Mouse (Mus musculus) heart, embryonic 11.5 days (tissue): Measurements from ENCODE around the gene Alpk3. TPM values are rescaled to one million over a fixed set of nuclear protein-coding genes. Genes with fewer than 3 reads are reported as not detected.
A peak's percentile ranks its signal among the peaks of the same experiment; 100 is the strongest.

Source experiments
- ATAC-seq: fragments of 200-750 bp; cut with Nextera tagmentation; replicated peaks from 2 replicates; pipeline ENCODE4 v1.8.0; 2017; ENCODE audit warnings: moderate library complexity; ENCODE audit not compliant: insufficient number of reproducible peaks, low FRiP score, low TSS enrichment
- H3K27ac ChIP-seq: fragments of 300-500 bp; sonication (generic); 2 replicates; pipeline ENCODE4 v1.5.1; 2014; ENCODE audit warnings: mild to moderate bottlenecking, low read depth, low read length
- H3K27me3 ChIP-seq: fragments of 300-500 bp; sonication (generic); 2 replicates; pipeline ENCODE4 v1.6.1; 2014; ENCODE audit warnings: mild to moderate bottlenecking, low read length, mixed read lengths; ENCODE audit not compliant: control insufficient read depth, insufficient read depth
- H3K36me3 ChIP-seq: fragments of 300-500 bp; sonication (generic); 2 replicates; pipeline ENCODE4 v1.6.1; 2014; ENCODE audit warnings: mild to moderate bottlenecking, low read length, moderate library complexity, mixed read lengths; ENCODE audit not compliant: control insufficient read depth, insufficient read depth
- H3K4me1 ChIP-seq: fragments of 300-500 bp; sonication (generic); 2 replicates; pipeline ENCODE4 v1.6.1; 2014; ENCODE audit warnings: low read length; ENCODE audit not compliant: control insufficient read depth, insufficient read depth
- H3K4me2 ChIP-seq: fragments of 300-500 bp; sonication (generic); 2 replicates; pipeline ENCODE4 v1.6.1; 2014; ENCODE audit warnings: mild to moderate bottlenecking, moderate library complexity
- H3K4me3 ChIP-seq: fragments of 300-500 bp; sonication (generic); 2 replicates; pipeline ENCODE4 v1.5.1; 2014; ENCODE audit warnings: low read depth, low read length
- H3K9ac ChIP-seq: fragments of 300-500 bp; sonication (generic); 2 replicates; pipeline ENCODE4 v1.6.1; 2014; ENCODE audit warnings: mild to moderate bottlenecking, low read depth, low read length, moderate library complexity
- H3K9me3 ChIP-seq: fragments of 300-500 bp; sonication (generic); replicated peaks from 2 replicates; pipeline ENCODE4 v1.6.1; 2016; ENCODE audit warnings: low read length; ENCODE audit not compliant: control insufficient read depth
- whole genome bisulfite sequencing: fragments of 180-500 bp; shearing (Covaris S2); extraction: QIAGEN DNeasy Blood & Tissue Kit; methylation state at CpG from one replicate; pipeline ENCODE4 v1.1.7; 2014; ENCODE audit not compliant: insufficient replicate concordance; 5-methylcytosine and 5-hydroxymethylcytosine counted together
- polyA plus RNA-seq: library from polyadenylated mRNA; unstranded; fragments of >200 nt; fragmentation: Nextera tagmentation; extraction: Ambion mirVana; gene quantifications from 2 replicates; pipeline ENCODE4 v1.2.1, GENCODE M21; 2014

Alpk3 gene
- polyA plus RNA-seq, 1 experiment from 2014 or later, result 22.8 TPM

DNA sequence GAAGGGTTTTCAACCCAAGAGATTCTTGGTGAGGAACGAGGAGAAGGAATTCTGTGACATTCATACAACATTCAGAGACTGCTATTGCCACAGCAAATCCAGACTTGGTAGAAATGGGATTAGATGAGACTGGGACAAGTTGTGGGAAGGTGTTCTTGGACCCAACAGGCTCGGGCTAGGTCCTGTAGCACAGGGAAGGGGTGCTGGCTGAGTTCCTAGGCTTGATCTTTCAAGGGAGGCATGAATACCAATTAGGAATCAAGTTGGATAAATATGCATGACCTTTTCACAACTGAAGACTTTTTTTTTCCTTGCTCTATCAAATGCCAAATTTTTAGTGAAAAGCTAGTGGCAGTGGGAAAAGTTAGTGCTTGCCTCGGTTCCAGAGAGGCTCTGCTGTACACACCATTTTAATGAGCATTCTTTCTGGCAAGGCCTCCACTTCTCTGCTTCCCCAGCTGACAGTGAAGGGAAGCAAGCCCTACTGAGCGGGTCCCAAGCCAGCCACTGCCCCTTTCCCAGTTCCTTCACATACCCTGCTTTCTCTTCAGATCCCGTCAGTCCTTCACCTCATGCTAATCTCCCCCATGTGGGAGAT, 14.3 kb upstream of the Alpk3 start:
- Histone ChIP-seq H3K4me2 (no peak overlapping the region), H3K9ac (no peak overlapping the region), H3K36me3 (peaks cover 39% of the 10 kb centered on the region), H3K4me1 (no peaks in the 10 kb centered on the region), H3K27ac (no peak overlapping the region), H3K4me3 (no peak overlapping the region), H3K27me3 (no peaks in the 10 kb centered on the region), H3K9me3 (no peaks in the 10 kb centered on the region)
- 85% methylated on average over 5 of the region's 5 CpGs for WGBS
- ATAC-seq, result no peak

DNA sequence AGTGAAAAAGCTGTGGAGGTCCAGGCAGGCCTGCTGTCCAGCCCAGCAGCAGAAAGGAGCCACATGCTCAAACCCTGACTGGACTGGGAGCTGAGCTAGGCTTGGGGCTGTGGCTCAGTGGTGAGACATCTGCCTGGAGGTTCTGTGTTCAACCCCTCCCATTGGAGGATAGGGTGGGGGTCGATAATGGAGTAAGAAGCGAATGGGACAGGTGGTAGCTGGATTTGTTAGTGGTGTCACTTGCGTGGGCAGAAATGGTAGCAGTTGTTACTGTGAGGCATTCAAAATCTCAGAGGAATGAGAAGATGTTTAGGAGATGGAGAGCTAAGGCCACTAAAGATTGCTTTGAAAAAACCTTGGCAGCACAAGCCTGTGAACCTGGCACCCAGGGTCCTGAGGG, 9.6 kb upstream of the Alpk3 start:
- ATAC-seq, result no peak

DNA sequence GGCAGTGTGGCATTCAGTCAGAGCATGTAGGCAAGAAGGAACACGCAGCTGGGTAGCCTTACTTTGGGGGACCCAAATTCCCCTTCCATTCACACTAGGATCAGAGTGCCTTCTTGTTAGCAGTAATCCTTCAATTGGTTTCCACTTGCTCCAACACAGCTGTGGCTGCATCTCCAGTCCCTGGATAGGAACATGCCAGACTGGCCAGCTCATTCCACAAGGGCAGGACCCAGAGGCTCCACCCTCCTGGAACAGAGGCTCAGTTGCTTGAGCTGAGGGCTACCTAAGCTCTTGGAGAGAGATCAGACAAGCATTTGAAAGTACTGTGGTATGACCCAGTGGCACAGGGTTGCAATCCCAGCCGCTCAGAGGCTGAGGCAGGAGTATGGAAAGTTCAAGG, 8.9 kb upstream of the Alpk3 start:
- 86% methylated on average over 2 of the region's 2 CpGs for WGBS
- no peak overlapping the region for H3K4me3 ChIP-seq

More for the DNA sequence above, 9.6 kb upstream of the Alpk3 start:
- Histone ChIP-seq H3K9me3 (no peaks in the 10 kb centered on the region), H3K4me1 (no peaks in the 10 kb centered on the region), H3K4me2 (no peak overlapping the region), H3K27ac (no peak overlapping the region), H3K9ac (no peak overlapping the region), H3K36me3 (peaks cover 5% of the 10 kb centered on the region; the same call in 1 of the 2 replicates), H3K27me3 (no peaks in the 10 kb centered on the region), H3K4me3 (no peak overlapping the region)
- WGBS, result 96% methylated on average over 3 of the region's 3 CpGs

DNA sequence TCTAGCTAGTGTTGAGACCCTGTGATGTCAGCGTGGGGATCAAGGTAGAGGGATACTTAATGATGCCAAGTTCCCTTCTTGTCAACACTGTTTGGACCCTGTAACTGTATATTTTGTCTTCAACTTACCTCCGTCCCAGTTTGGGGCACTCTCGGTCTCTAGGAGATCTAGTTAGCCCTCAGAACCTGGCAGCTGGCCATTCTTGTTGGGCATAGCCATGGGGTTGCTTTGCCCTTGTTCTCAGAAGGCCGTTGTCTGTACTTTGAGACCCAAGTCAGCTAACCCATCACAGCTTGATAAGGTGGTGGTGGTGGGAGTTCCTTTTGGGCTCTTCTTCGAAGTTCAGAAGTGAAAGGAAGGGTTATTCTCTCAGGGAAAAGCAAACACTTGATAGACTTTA, 7.4 kb upstream of the Alpk3 start:
- Histone ChIP-seq H3K4me3 (no peak overlapping the region), H3K9me3 (no peaks in the 10 kb centered on the region), H3K9ac (no peak overlapping the region), H3K27ac (no peak overlapping the region), H3K4me2 (no peak overlapping the region), H3K4me1 (no peaks in the 10 kb centered on the region), H3K36me3 (no peaks in the 10 kb centered on the region), H3K27me3 (no peaks in the 10 kb centered on the region)
- ATAC-seq, result no peak
- WGBS, result 86% methylated on average over 5 of the region's 5 CpGs

More for the DNA sequence above, 8.9 kb upstream of the Alpk3 start:
- no peak overlapping the region for H3K27ac ChIP-seq
- H3K9ac ChIP-seq, result no peak overlapping the region
- H3K9me3 ChIP-seq, result no peaks in the 10 kb centered on the region
- H3K27me3 ChIP-seq, result no peaks in the 10 kb centered on the region
- H3K4me1 ChIP-seq, result no peaks in the 10 kb centered on the region
- no peak overlapping the region for H3K4me2 ChIP-seq
- ATAC-seq, result no peak
- H3K36me3 ChIP-seq, result peaks cover 4% of the 10 kb centered on the region; the same call in 1 of the 2 replicates

DNA sequence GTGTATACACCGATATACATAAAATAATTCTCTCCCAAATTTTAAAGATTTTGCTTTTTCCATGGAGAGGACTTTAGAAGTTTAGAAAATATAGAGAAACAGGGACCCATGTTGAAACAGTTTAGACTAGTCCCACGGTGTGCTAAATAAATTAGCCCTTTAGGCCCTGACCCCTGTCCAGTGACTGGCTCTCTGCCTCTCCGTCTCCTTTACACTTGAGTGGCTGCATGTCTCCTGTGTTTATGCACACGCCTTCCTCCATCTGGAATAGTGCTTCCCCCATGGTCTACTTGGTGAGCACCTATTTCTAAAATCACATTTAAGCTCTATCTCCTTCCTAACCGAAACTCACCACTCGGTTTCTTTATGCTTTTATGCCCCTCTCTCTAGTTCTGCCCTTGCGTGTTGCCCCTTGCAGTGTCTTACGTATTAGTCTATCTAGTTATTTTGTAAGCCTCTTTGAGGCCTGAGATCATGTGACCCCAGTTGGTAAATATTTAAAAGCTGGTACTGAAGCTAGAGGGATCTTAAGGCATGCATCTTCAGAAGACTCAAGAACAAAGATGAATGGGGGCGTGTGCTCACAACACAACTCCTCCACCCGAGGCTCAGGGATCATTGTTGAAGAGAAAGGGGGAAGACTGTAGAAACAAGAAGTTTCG, 1.6 kb upstream of the Alpk3 start:
- 78% methylated on average over 11 of the region's 11 CpGs for WGBS
- Histone ChIP-seq H3K9ac (no peak overlapping the region), H3K4me2 (no peak overlapping the region), H3K4me3 (no peak overlapping the region), H3K4me1 (peaks cover 37% of the 10 kb centered on the region), H3K27ac (no peak overlapping the region), H3K36me3 (0 out of 2 replicates have a peak, but pooled peaks cover under 1% of the 10 kb centered on the region), H3K9me3 (no peaks in the 10 kb centered on the region), H3K27me3 (no peaks in the 10 kb centered on the region)
- ATAC-seq, result no peak

DNA sequence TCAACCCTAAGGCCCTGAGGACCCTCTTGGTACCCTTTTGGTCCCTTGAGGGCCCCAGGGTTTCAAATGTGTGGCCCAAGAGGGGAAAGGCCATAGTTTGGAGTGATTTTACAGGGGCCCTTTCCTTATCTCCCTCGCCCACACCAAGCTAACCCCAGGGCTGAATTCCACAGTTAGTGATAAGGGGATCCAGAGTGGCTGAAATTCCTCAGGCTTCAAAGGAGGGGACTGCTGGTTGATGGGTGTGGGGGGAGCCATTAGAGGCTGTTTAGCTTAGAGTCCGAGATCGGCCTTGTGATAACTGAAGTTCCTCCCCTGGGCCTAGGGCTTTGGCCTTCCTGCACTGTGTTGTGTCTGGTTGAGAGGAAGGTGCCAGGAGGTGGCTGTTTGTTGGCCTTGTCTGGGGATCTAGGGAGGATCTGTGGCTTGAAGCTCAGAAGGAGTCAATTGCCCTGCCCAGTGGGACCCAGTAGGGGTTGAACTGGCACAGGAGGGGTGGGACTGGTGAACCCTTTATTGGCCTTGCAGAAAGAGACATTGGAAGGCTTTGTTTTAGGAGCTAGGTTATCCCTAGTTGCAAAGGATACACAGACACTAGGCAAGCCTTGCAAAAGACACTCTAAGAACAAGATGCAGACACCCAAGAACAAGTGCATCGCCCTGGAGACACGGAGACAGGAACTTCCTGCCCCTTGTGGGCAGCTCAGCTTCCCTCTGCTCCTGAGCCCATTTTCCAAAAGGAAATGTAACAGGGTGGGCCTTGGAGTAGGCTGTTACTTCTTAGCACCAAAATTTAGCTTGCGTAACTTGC, 706 bp downstream of the Alpk3 start:
- Histone ChIP-seq H3K27me3 (no peaks in the 10 kb centered on the region), H3K4me3 (peak overlapping the region; percentile 50), H3K36me3 (0 out of 2 replicates have a peak, but pooled peaks cover 3% of the 10 kb centered on the region), H3K4me2 (peak overlapping the region; percentile 66), H3K9ac (peak overlapping the region; percentile 80), H3K27ac (peak overlapping the region; percentile 98), H3K4me1 (peaks cover 44% of the 10 kb centered on the region), H3K9me3 (no peaks in the 10 kb centered on the region)
- WGBS, result 18% methylated on average over 6 of the region's 6 CpGs
- peak; percentile 74 for ATAC-seq

DNA sequence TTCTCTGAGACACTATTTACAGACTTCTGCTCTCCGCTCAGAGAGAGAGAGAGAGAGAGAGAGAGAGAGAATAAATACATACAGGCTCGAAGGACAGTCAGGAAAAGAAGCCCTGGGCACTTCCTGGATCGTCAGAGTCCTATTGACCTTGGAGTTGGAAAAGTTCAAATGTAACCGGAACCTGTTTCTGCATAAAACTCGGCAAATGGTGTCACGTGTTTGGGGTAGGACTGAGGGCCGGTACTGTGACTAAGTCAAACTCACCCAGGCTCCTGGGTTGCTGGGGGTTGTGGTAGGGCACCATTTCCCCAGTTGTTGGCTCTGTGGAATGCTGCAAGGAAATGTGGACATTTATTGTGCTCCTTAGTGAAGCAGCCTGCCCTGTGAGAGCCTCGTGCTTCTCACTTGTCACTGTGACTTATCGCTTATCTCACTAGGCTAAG, 1.3 kb downstream of the Alpk3 start:
- H3K9me3 ChIP-seq, result no peaks in the 10 kb centered on the region
- no peak for ATAC-seq
- H3K4me3 ChIP-seq, result peak overlapping the region; percentile 50
- H3K4me1 ChIP-seq, result peaks cover 44% of the 10 kb centered on the region
- H3K36me3 ChIP-seq, result 0 out of 2 replicates have a peak, but pooled peaks cover 3% of the 10 kb centered on the region
- no peaks in the 10 kb centered on the region for H3K27me3 ChIP-seq
- peak overlapping the region; percentile 80 for H3K9ac ChIP-seq
- WGBS, result 19% methylated on average over 9 of the region's 9 CpGs
- H3K27ac ChIP-seq, result peak overlapping the region; percentile 98
- peak overlapping the region; percentile 66 for H3K4me2 ChIP-seq

DNA sequence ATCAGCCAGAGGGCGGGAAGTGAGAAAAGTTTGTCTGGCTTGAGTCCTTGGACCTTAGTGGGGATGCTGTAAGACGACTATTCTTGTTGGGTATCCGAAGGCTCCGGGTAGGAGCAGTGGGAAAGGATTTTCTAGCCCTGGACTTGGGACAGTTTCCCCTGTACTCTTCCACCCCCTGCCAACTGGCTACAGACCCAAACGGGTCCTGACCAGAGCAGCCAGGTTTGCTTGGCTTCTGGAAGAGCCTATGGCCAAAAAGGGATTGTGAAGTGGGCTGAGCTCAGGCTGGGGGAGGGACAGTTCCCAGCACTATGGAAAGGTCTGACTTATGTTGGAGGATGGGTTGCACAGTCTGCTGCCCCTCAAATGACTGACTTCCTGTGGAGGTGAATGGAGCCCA, 2.0 kb downstream of the Alpk3 start:
- peak overlapping the region; percentile 66 for H3K4me2 ChIP-seq
- 28% methylated on average over 5 of the region's 5 CpGs for WGBS
- peaks cover 44% of the 10 kb centered on the region for H3K4me1 ChIP-seq
- H3K9ac ChIP-seq, result peak overlapping the region; percentile 80; the same call in 1 of the 2 replicates
- peaks cover 7% of the 10 kb centered on the region for H3K36me3 ChIP-seq
- ATAC-seq, result 0 out of 2 replicates have a peak, but pooled peaks have one; percentile 15
- no peaks in the 10 kb centered on the region for H3K9me3 ChIP-seq
- H3K27ac ChIP-seq, result peak overlapping the region; percentile 98
- H3K4me3 ChIP-seq, result peak overlapping the region; percentile 50
- H3K27me3 ChIP-seq, result no peaks in the 10 kb centered on the region
